Mouse (Mus musculus) stomach, postnatal 0 days (tissue): ENCODE measurements around the gene Taf1c.

Source experiments
- CTCF ChIP-seq: IDR thresholded peaks from 2 replicates; pipeline ENCODE4 v1.5.1; 2016; ENCODE audit warnings: antibody characterized with exemption, low read depth, mild to moderate bottlenecking, moderate library complexity
- EP300 ChIP-seq: optimal IDR thresholded peaks from 2 replicates; pipeline ENCODE3; 2016; ENCODE audit warnings: antibody characterized with exemption

DNA sequence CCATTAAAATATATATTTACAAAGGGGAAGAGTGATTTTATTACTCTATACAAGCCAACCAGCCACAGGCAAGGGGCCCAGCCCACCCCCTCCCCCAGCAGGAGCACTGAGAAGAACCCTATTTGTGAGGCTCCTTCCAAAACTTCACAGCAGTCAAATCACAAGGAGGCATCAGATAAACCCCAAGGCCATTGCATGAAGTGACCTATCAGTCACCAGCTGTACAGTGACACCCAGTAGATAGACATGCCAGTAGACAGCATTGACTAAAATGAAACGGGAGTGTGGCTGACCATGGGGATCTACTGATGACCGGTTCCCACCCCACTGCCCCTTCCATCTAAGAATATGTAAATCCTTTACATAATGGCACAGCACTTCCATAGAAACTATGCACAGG, 52.1 kb downstream of the Taf1c start:
- TF ChIP-seq CTCF (no peak), EP300 (no peak)
